Mouse (Mus musculus): ENCODE measurements at regions not wholly inside any gene's neighbourhood (a gene's known extent, or its start where the extent isn't known, plus 50 kb on each side); places are given as distances from the start of the nearest gene placed in this dataset.

GRCm38 (mm10) chr16:39650616-39651015 is 333.5 kb upstream of the Lsamp start:
- Histone ChIP-seq H3K27me3 (ENCODE audit: insufficient read depth, low read length) (no peaks in the 10 kb centered on the region), H3K4me1 (replicated peaks; ENCODE audit: low read depth, low read length) (no peaks in the 10 kb centered on the region), H3K9me3 (ENCODE audit: low read length) (no peaks in the 10 kb centered on the region), H3K36me3 (ENCODE audit: insufficient read depth, low read length) (no peaks in the 10 kb centered on the region), H3K4me3 (replicated peaks; ENCODE audit: low read length) (no peak overlapping the region)
- TF ChIP-seq NANOG (IDR thresholded peaks at IDR 0.05; ENCODE audit: borderline replicate concordance, low read length) (no peak), POU5F1 (IDR thresholded peaks at IDR 0.05; ENCODE audit: borderline replicate concordance, low read length) (no peak), CTCF (conservative IDR thresholded peaks at IDR 0.05; ENCODE audit: low read length) (no peak)

- no peaks in the 10 kb centered on the region for H3K4me1 ChIP-seq (replicated peaks; ENCODE audit: low read depth, low read length)
- H3K27me3 ChIP-seq (ENCODE audit: insufficient read depth, low read length), result no peaks in the 10 kb centered on the region
- no peaks in the 10 kb centered on the region for H3K36me3 ChIP-seq (ENCODE audit: insufficient read depth, low read length)
- TF ChIP-seq NANOG (IDR thresholded peaks at IDR 0.05; ENCODE audit: borderline replicate concordance, low read length) (no peak), CTCF (conservative IDR thresholded peaks at IDR 0.05; ENCODE audit: low read length) (no peak), POU5F1 (IDR thresholded peaks at IDR 0.05; ENCODE audit: borderline replicate concordance, low read length) (no peak)
- no peak overlapping the region for H3K4me3 ChIP-seq (replicated peaks; ENCODE audit: low read length)
- no peaks in the 10 kb centered on the region for H3K9me3 ChIP-seq (ENCODE audit: low read length)
Observed at GRCm38 (mm10) chr16:39667905-39668304, 316.3 kb upstream of the Lsamp start.

GRCm38 (mm10) chr16:39672096-39672985 is 311.8 kb upstream of the Lsamp start:
- no peaks in the 10 kb centered on the region for H3K36me3 ChIP-seq (ENCODE audit: insufficient read depth, low read length)
- no peaks in the 10 kb centered on the region for H3K27me3 ChIP-seq (ENCODE audit: insufficient read depth, low read length)
- no peak for TF ChIP-seq CTCF (conservative IDR thresholded peaks at IDR 0.05; ENCODE audit: low read length)
- no peak for TF ChIP-seq NANOG (IDR thresholded peaks at IDR 0.05; ENCODE audit: borderline replicate concordance, low read length)
- H3K4me3 ChIP-seq (replicated peaks; ENCODE audit: low read length), result no peak overlapping the region
- H3K4me1 ChIP-seq (replicated peaks; ENCODE audit: low read depth, low read length), result no peaks in the 10 kb centered on the region
- H3K9me3 ChIP-seq (ENCODE audit: low read length), result no peaks in the 10 kb centered on the region

GRCm38 (mm10) chr16:39675775-39676174 is 308.4 kb upstream of the Lsamp start:
- TF ChIP-seq NANOG (IDR thresholded peaks at IDR 0.05; ENCODE audit: borderline replicate concordance, low read length) (no peak), POU5F1 (IDR thresholded peaks at IDR 0.05; ENCODE audit: borderline replicate concordance, low read length) (no peak), CTCF (conservative IDR thresholded peaks at IDR 0.05; ENCODE audit: low read length) (no peak)
- H3K9me3 ChIP-seq (ENCODE audit: low read length), result no peaks in the 10 kb centered on the region
- H3K4me3 ChIP-seq (replicated peaks; ENCODE audit: low read length), result no peak overlapping the region
- no peaks in the 10 kb centered on the region for H3K27me3 ChIP-seq (ENCODE audit: insufficient read depth, low read length)
- H3K36me3 ChIP-seq (ENCODE audit: insufficient read depth, low read length), result no peaks in the 10 kb centered on the region
- no peaks in the 10 kb centered on the region for H3K4me1 ChIP-seq (replicated peaks; ENCODE audit: low read depth, low read length)

GRCm38 (mm10) chr16:39678285-39678684 is 305.9 kb upstream of the Lsamp start:
- H3K36me3 ChIP-seq (ENCODE audit: insufficient read depth, low read length), result no peaks in the 10 kb centered on the region
- no peaks in the 10 kb centered on the region for H3K4me1 ChIP-seq (replicated peaks; ENCODE audit: low read depth, low read length)
- no peak overlapping the region for H3K4me3 ChIP-seq (replicated peaks; ENCODE audit: low read length)
- no peaks in the 10 kb centered on the region for H3K9me3 ChIP-seq (ENCODE audit: low read length)
- TF ChIP-seq CTCF (conservative IDR thresholded peaks at IDR 0.05; ENCODE audit: low read length) (no peak), NANOG (IDR thresholded peaks at IDR 0.05; ENCODE audit: borderline replicate concordance, low read length) (no peak), POU5F1 (IDR thresholded peaks at IDR 0.05; ENCODE audit: borderline replicate concordance, low read length) (no peak)
- H3K27me3 ChIP-seq (ENCODE audit: insufficient read depth, low read length), result no peaks in the 10 kb centered on the region

- Histone ChIP-seq H3K4me1 (replicated peaks; ENCODE audit: low read depth, low read length) (no peaks in the 10 kb centered on the region), H3K27me3 (ENCODE audit: insufficient read depth, low read length) (no peaks in the 10 kb centered on the region), H3K4me3 (replicated peaks; ENCODE audit: low read length) (no peak overlapping the region), H3K9me3 (ENCODE audit: low read length) (no peaks in the 10 kb centered on the region), H3K36me3 (ENCODE audit: insufficient read depth, low read length) (no peaks in the 10 kb centered on the region)
- TF ChIP-seq NANOG (IDR thresholded peaks at IDR 0.05; ENCODE audit: borderline replicate concordance, low read length) (no peak), CTCF (conservative IDR thresholded peaks at IDR 0.05; ENCODE audit: low read length) (no peak), POU5F1 (IDR thresholded peaks at IDR 0.05; ENCODE audit: borderline replicate concordance, low read length) (no peak)
Observed at GRCm38 (mm10) chr16:39693061-39693460, 291.1 kb upstream of the Lsamp start.

GRCm38 (mm10) chr16:39695855-39696254 is 288.3 kb upstream of the Lsamp start:
- Histone ChIP-seq H3K4me3 (replicated peaks; ENCODE audit: low read length) (no peak overlapping the region), H3K9me3 (ENCODE audit: low read length) (peaks cover 15% of the 10 kb centered on the region), H3K27me3 (ENCODE audit: insufficient read depth, low read length) (no peaks in the 10 kb centered on the region), H3K36me3 (ENCODE audit: insufficient read depth, low read length) (no peaks in the 10 kb centered on the region), H3K4me1 (replicated peaks; ENCODE audit: low read depth, low read length) (no peaks in the 10 kb centered on the region)
- TF ChIP-seq NANOG (IDR thresholded peaks at IDR 0.05; ENCODE audit: borderline replicate concordance, low read length), result no peak
- no peak for TF ChIP-seq CTCF (conservative IDR thresholded peaks at IDR 0.05; ENCODE audit: low read length)
- TF ChIP-seq POU5F1 (IDR thresholded peaks at IDR 0.05; ENCODE audit: borderline replicate concordance, low read length), result no peak

- Histone ChIP-seq H3K36me3 (ENCODE audit: insufficient read depth, low read length) (no peaks in the 10 kb centered on the region), H3K9me3 (ENCODE audit: low read length) (peaks cover 19% of the 10 kb centered on the region), H3K27me3 (ENCODE audit: insufficient read depth, low read length) (no peaks in the 10 kb centered on the region), H3K4me3 (replicated peaks; ENCODE audit: low read length) (no peak overlapping the region), H3K4me1 (replicated peaks; ENCODE audit: low read depth, low read length) (no peaks in the 10 kb centered on the region)
- TF ChIP-seq CTCF (conservative IDR thresholded peaks at IDR 0.05; ENCODE audit: low read length) (no peak), NANOG (IDR thresholded peaks at IDR 0.05; ENCODE audit: borderline replicate concordance, low read length) (no peak), POU5F1 (IDR thresholded peaks at IDR 0.05; ENCODE audit: borderline replicate concordance, low read length) (no peak)
Observed at GRCm38 (mm10) chr16:39699201-39699600, 285.0 kb upstream of the Lsamp start.
